Mouse (Mus musculus): Measurements from ENCODE around the gene Sftpa1. TPM values are rescaled to one million over a fixed set of nuclear protein-coding genes. Genes with fewer than 3 reads are reported as not detected.

Gene Sftpa1
- polyA plus RNA-seq, 1 experiment, result not detected

DNA sequence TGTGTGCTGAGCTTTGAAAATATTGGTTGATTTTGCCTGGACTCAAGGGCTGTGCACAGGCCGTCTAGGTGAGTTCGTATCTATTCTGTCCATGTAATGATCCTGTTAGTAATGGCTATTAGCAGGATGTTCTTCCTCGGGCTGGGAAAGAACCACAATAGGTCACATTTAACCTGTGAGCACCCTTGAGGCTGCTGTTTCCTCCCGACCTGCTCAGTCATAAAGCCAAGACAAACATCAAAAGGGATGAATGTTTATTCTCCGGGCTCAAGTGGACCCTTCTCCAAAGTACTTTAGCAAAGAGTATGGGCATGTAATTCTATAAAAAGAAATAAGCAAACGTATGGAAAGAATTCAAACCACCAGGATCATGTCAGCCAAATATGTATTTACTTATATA lies 14.5 kb downstream of the Sftpa1 start:
- Histone ChIP-seq H3K27me3 (ENCODE audit: control insufficient read depth, insufficient read depth, insufficient read length) (no peaks in the 10 kb centered on the region), H3K4me2 (ENCODE audit: low read depth) (no peak overlapping the region), H3K36me3 (ENCODE audit: control insufficient read depth, insufficient read depth) (no peaks in the 10 kb centered on the region), H3K4me3 (no peak overlapping the region), H3K79me2 (ENCODE audit: control insufficient read depth, insufficient read depth) (no peaks in the 10 kb centered on the region), H3ac (ENCODE audit: control insufficient read depth, insufficient read length) (no peak overlapping the region)
- TF ChIP-seq TCF12 (IDR thresholded peaks at IDR 0.05; ENCODE audit: insufficient read depth, poor library complexity, severe bottlenecking), result no peak
- TF ChIP-seq TCF3 (IDR thresholded peaks at IDR 0.05; ENCODE audit: insufficient read length, low read depth), result no peak
- TF ChIP-seq USF1 (IDR thresholded peaks at IDR 0.05; ENCODE audit: low read depth), result no peak

DNA sequence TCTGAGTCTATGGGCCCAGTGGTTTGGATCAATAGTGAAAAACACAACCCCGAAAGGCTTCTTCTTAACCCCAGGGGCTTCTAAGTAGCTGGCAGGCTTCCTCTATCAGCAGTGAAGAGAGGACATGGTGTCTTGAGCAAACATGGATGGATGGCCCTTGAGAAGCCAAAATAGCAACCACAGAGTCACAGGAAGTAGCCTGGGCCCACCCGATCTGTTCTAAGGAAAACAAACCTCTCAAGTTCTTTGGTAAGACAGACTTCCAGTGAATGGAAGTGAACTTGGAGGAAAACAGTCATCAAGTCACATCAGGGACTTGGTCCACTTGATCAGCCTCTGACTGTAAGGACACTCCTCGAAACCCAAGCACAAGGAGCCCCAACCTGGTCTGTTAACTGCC lies 15.3 kb downstream of the Sftpa1 start:
- no peaks in the 10 kb centered on the region for H3K79me2 ChIP-seq (ENCODE audit: control insufficient read depth, insufficient read depth)
- TF ChIP-seq TCF3 (IDR thresholded peaks at IDR 0.05; ENCODE audit: insufficient read length, low read depth) (no peak), TCF12 (IDR thresholded peaks at IDR 0.05; ENCODE audit: insufficient read depth, poor library complexity, severe bottlenecking) (no peak), SRF (IDR thresholded peaks at IDR 0.05; ENCODE audit: control insufficient read depth, insufficient read length, low read depth) (no peak), CEBPB (IDR thresholded peaks at IDR 0.05; ENCODE audit: insufficient read depth, poor library complexity, severe bottlenecking) (no peak), POLR2AphosphoS2 (IDR thresholded peaks at IDR 0.05; ENCODE audit: insufficient read length, low read depth) (no peak), MYOG (IDR thresholded peaks at IDR 0.05; ENCODE audit: control insufficient read depth in 1 of 3, insufficient read depth in 1 of 3, insufficient read length in 2 of 3, low read depth in 2 of 3) (no peak), E2F4 (IDR thresholded peaks at IDR 0.05; ENCODE audit: insufficient read depth) (no peak), MYOD1 (IDR thresholded peaks at IDR 0.05; ENCODE audit: control insufficient read depth in 1 of 3, insufficient read length in 2 of 3, low read depth in 2 of 3) (no peak), REST (IDR thresholded peaks at IDR 0.05; ENCODE audit: insufficient read depth, insufficient read length) (no peak), POLR2A (IDR thresholded peaks at IDR 0.05; ENCODE audit: insufficient read length, low read depth) (no peak), MAX (IDR thresholded peaks at IDR 0.05; ENCODE audit: low read depth) (no peak), USF1 (IDR thresholded peaks at IDR 0.05; ENCODE audit: low read depth) (no peak)
- no peak overlapping the region for H3ac ChIP-seq (ENCODE audit: control insufficient read depth, insufficient read length)
- H3K4me3 ChIP-seq, result no peak overlapping the region
- H3K27me3 ChIP-seq (ENCODE audit: control insufficient read depth, insufficient read depth, insufficient read length), result no peaks in the 10 kb centered on the region
- no peaks in the 10 kb centered on the region for H3K36me3 ChIP-seq (ENCODE audit: control insufficient read depth, insufficient read depth)
- H3K4me2 ChIP-seq (ENCODE audit: low read depth), result no peak overlapping the region

DNA sequence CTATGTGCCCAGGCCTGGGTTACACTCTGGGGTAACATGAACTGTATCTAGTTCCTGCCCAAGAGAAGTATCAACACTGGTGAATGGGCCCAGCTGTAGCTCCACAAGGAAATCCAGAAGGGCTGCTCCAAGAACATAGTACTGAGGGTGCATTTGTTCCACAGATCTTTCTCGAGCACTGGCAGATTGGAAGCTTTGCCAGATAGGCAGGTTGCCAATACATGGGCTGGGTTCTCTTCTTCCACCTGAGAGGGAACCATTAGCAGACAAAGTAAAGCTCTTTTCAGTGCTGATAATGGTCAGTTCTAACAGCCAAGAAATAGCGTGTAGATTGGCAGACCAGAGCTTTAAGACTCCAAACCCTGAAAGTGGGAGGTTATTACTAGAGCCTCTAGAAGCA lies 15.8 kb downstream of the Sftpa1 start:
- Histone ChIP-seq H3K79me2 (ENCODE audit: control insufficient read depth, insufficient read depth) (no peaks in the 10 kb centered on the region), H3K4me3 (no peak overlapping the region), H3ac (ENCODE audit: control insufficient read depth, insufficient read length) (no peak overlapping the region), H3K27me3 (ENCODE audit: control insufficient read depth, insufficient read depth, insufficient read length) (no peaks in the 10 kb centered on the region), H3K4me2 (ENCODE audit: low read depth) (no peak overlapping the region), H3K36me3 (ENCODE audit: control insufficient read depth, insufficient read depth) (no peaks in the 10 kb centered on the region)
- TF ChIP-seq E2F4 (IDR thresholded peaks at IDR 0.05; ENCODE audit: insufficient read depth) (no peak), POLR2AphosphoS2 (IDR thresholded peaks at IDR 0.05; ENCODE audit: insufficient read length, low read depth) (no peak), MYOD1 (IDR thresholded peaks at IDR 0.05; ENCODE audit: control insufficient read depth in 1 of 3, insufficient read length in 2 of 3, low read depth in 2 of 3) (no peak), USF1 (IDR thresholded peaks at IDR 0.05; ENCODE audit: low read depth) (no peak), CEBPB (IDR thresholded peaks at IDR 0.05; ENCODE audit: insufficient read depth, poor library complexity, severe bottlenecking) (no peak), REST (IDR thresholded peaks at IDR 0.05; ENCODE audit: insufficient read depth, insufficient read length) (no peak), TCF12 (IDR thresholded peaks at IDR 0.05; ENCODE audit: insufficient read depth, poor library complexity, severe bottlenecking) (no peak), MAX (IDR thresholded peaks at IDR 0.05; ENCODE audit: low read depth) (no peak), POLR2A (IDR thresholded peaks at IDR 0.05; ENCODE audit: insufficient read length, low read depth) (no peak)

DNA sequence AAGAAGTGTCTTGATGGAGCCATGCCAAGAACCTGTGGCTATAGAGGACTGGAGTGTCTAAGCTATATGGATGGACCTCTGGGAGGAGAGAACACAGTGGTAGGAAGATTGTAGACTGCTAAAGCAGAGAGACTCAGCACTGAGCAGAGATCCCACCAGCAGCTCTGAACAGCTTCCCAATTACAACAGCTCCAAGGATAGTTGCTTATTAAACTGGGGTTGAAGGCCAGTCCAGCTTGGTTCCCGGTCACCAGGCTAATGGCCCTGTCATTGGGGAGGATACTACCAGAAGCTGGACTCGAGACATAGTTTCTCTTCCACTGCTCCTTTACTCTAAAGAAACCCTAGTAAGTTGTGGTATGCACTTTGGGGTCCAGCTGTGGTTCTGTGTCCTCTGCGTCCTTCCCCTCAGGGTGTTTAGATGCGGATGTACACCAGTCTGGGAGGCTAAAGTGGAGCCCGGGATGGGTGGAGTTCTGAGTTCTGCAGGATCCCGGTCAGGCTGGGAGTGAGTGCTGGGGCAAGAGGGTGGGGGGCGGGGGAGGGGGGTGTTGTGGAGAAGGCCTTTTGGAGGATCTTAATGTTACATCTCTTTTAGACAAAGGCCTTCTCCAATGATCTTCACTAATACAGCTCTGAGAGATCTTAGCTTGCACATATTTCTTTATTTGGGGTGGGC lies 19.8 kb downstream of the Sftpa1 start, which contains the start of gene Mbl1:
Mbl1 (plus strand) TSS at position 239 of the 679 bp plus-strand sequence.
- no peak within 1 kb of the TSS for H3ac ChIP-seq (ENCODE audit: control insufficient read depth, insufficient read length)
- no peak within 1 kb of the TSS for H3K4me3 ChIP-seq
- no peaks in the 10 kb centered on the region for H3K36me3 ChIP-seq (ENCODE audit: control insufficient read depth, insufficient read depth)
- no peaks in the 10 kb centered on the region for H3K27me3 ChIP-seq (ENCODE audit: control insufficient read depth, insufficient read depth, insufficient read length)
- no peaks in the 10 kb centered on the region for H3K79me2 ChIP-seq (ENCODE audit: control insufficient read depth, insufficient read depth)
- H3K4me2 ChIP-seq (ENCODE audit: low read depth), result no peak within 1 kb of the TSS
- no peak for TF ChIP-seq SRF (IDR thresholded peaks at IDR 0.05; ENCODE audit: control insufficient read depth, insufficient read length, low read depth)
- TF ChIP-seq E2F4 (IDR thresholded peaks at IDR 0.05; ENCODE audit: insufficient read depth), result no peak
- TF ChIP-seq POLR2AphosphoS2 (IDR thresholded peaks at IDR 0.05; ENCODE audit: insufficient read length, low read depth), result no peak

DNA sequence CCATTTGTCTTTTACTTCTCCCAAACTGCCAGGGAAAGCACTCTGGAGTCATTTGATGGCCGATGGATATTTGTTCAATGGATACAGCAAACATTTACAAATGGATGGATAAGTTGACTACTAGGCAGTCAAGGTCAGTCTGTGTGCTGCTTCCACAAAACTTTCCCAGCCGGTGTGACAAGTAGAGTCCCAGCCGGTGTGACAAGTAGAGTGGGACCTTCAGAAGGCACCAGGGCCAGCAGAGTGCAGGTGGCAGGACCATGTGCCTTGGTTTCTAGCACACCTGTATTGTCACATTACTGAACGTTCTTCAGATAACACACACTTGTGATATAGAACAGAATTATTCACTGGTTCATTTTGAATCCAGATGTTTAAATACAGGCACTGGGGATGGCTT lies 28.5 kb downstream of the Sftpa1 start:
- no peak overlapping the region for H3ac ChIP-seq (ENCODE audit: control insufficient read depth, insufficient read length)
- no peak for TF ChIP-seq E2F4 (IDR thresholded peaks at IDR 0.05; ENCODE audit: insufficient read depth)
- no peak for TF ChIP-seq USF1 (IDR thresholded peaks at IDR 0.05; ENCODE audit: low read depth)
- TF ChIP-seq MYOG (IDR thresholded peaks at IDR 0.05; ENCODE audit: control insufficient read depth in 1 of 3, insufficient read depth in 1 of 3, insufficient read length in 2 of 3, low read depth in 2 of 3), result no peak
- TF ChIP-seq POLR2A (IDR thresholded peaks at IDR 0.05; ENCODE audit: insufficient read length, low read depth), result no peak
- TF ChIP-seq TCF12 (IDR thresholded peaks at IDR 0.05; ENCODE audit: insufficient read depth, poor library complexity, severe bottlenecking), result no peak
- no peak for TF ChIP-seq MAX (IDR thresholded peaks at IDR 0.05; ENCODE audit: low read depth)
- TF ChIP-seq SRF (IDR thresholded peaks at IDR 0.05; ENCODE audit: control insufficient read depth, insufficient read length, low read depth), result no peak
- no peak for TF ChIP-seq POLR2AphosphoS2 (IDR thresholded peaks at IDR 0.05; ENCODE audit: insufficient read length, low read depth)
- no peak for TF ChIP-seq TCF3 (IDR thresholded peaks at IDR 0.05; ENCODE audit: insufficient read length, low read depth)
- no peak for TF ChIP-seq REST (IDR thresholded peaks at IDR 0.05; ENCODE audit: insufficient read depth, insufficient read length)
- TF ChIP-seq MYOD1 (IDR thresholded peaks at IDR 0.05; ENCODE audit: control insufficient read depth in 1 of 3, insufficient read length in 2 of 3, low read depth in 2 of 3), result no peak
- no peaks in the 10 kb centered on the region for H3K36me3 ChIP-seq (ENCODE audit: control insufficient read depth, insufficient read depth)
- H3K27me3 ChIP-seq (ENCODE audit: control insufficient read depth, insufficient read depth, insufficient read length), result no peaks in the 10 kb centered on the region
- no peak overlapping the region for H3K4me3 ChIP-seq
- no peak overlapping the region for H3K4me2 ChIP-seq (ENCODE audit: low read depth)
- H3K79me2 ChIP-seq (ENCODE audit: control insufficient read depth, insufficient read depth), result no peaks in the 10 kb centered on the region

All from myocyte (in vitro differentiated cells).